Mouse (Mus musculus) neutrophil, adult 65 days (primary cell): ENCODE measurements around the gene Gm10563. TPM values are rescaled to one million over a fixed set of nuclear protein-coding genes. Genes with fewer than 3 reads are reported as not detected.

Experiments
- total RNA-seq: library from RNA; stranded (reverse); gene quantifications from 2 replicates; pipeline ENCODE4 v1.2.4, GENCODE M21; 2023

Gm10563 gene
- not detected in 2 replicates for total RNA-seq

GRCm38 (mm10) chr4:155645308-155645707, at the start of gene Gm10563:
Gene Gm10563, minus strand, starts transcription at chr4:155645408.

GRCm38 (mm10) chr4:155694111-155694481, 48.9 kb upstream of the Gm10563 start, which contains the start of gene Fndc10:
Gene Fndc10, plus strand, starts transcription at chr4:155694342.

GRCm38 (mm10) chr4:155668689-155669597, 23.7 kb upstream of the Gm10563 start, which contains the start of gene Mib2:
Gene Mib2, minus strand, starts transcription at chr4:155669198.

GRCm38 (mm10) chr4:155653086-155653450, 7.9 kb upstream of the Gm10563 start, which contains the start of gene Mmp23:
Gene Mmp23, minus strand, starts transcription at chr4:155653384.

DNA sequence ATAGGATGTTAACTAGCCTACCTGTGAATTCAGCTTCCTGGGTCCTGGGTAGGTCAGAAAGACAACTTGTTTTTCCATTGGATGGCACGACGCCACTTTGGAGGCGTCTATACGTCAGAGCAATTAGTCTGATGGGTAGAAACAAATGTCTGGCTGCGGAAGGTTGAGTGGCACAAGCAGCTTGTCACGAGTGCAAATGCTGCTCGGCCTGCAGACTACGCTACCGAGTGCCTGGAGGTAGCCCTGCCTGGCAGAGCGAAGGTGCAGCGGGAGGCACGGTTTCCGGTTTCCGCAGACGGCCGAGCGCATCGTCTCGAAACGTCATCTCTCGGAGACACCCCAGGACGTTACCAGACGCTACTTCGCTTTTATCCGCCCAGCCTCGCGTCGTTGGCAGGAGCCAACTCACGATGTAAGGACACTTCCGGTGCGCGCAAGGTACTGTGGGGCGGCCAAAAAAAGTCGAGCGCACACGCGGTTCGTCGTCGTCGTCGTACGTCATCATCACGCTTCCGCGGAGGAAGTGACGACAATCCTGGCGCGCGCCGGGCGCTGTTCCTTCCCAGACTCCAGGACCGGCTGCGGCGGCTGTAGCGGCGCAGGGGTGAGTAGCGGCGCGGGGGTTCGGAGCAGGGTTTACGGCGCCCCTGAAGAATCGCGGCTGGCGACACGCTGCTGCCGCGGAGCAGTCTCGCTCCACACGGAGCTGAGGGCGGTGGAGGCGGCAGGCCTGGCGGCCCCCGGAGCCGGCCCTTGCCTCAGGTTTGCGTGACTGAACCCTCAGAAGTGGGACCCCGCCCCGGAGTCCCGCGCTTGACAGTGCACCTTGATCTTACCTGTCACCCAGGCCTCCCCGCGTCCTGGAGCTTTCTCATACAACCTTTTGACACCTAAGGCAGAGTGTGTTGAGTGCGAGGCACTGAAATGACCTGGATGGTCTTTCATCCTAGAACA, 20.6 kb downstream of the Gm10563 start, which contains the start of gene Cdk11b:
TSS of gene Cdk11b (plus strand) at position 517 of the 954 bp plus-strand sequence.

GRCm38 (mm10) chr4:155601091-155601996, 43.9 kb downstream of the Gm10563 start, which contains the start of gene Slc35e2:
Gene Slc35e2, plus strand, starts transcription at chr4:155601416.

Other genes with a start within 250 kb of the Gm10563 start
- not detected in 2 replicates for gene Gabrd, start 247.3 kb downstream of the Gm10563 start, total RNA-seq
- 0.48 and 0.63 TPM in 2 replicates for gene Cfap74, start 236.2 kb downstream of the Gm10563 start, total RNA-seq
- gene Tmem52, start 176.3 kb downstream of the Gm10563 start, total RNA-seq: not detected in 2 replicates
- gene Gnb1, start 154.0 kb downstream of the Gm10563 start, total RNA-seq: 221 and 270 TPM in 2 replicates
- gene Nadk, start 83.0 kb downstream of the Gm10563 start, total RNA-seq: 364 and 368 TPM in 2 replicates
- gene Slc35e2, start 44.0 kb downstream of the Gm10563 start, total RNA-seq: 13.1 and 16.4 TPM in 2 replicates
- 181 and 295 TPM in 2 replicates for gene Cdk11b, start 20.6 kb downstream of the Gm10563 start, total RNA-seq
- 0.34 and 1.3 TPM in 2 replicates for gene Mmp23, start 8.0 kb upstream of the Gm10563 start, total RNA-seq
- 30.7 and 38.4 TPM in 2 replicates for gene Mib2, start 23.8 kb upstream of the Gm10563 start, total RNA-seq
- 0.22 and 0.54 TPM in 2 replicates for gene Fndc10, start 48.9 kb upstream of the Gm10563 start, total RNA-seq
- gene Ssu72, start 59.4 kb upstream of the Gm10563 start, total RNA-seq: 82.1 and 98.7 TPM in 2 replicates
- gene Tmem240, start 89.4 kb upstream of the Gm10563 start, total RNA-seq: 0.23 and 0.41 TPM in 2 replicates
- gene Atad3a, start 115.7 kb upstream of the Gm10563 start, total RNA-seq: 7.3 and 11.4 TPM in 2 replicates
- not detected in 2 replicates for gene Vwa1, start 129.3 kb upstream of the Gm10563 start, total RNA-seq
- gene Tmem88b, start 140.5 kb upstream of the Gm10563 start, total RNA-seq: not detected in 2 replicates
- not detected in 2 replicates for gene Ankrd65, start 145.0 kb upstream of the Gm10563 start, total RNA-seq
- 45.0 and 61.8 TPM in 2 replicates for gene Mrpl20, start 157.5 kb upstream of the Gm10563 start, total RNA-seq
- gene Ccnl2, start 167.1 kb upstream of the Gm10563 start, total RNA-seq: 162 and 225 TPM in 2 replicates
- 98.0 and 129 TPM in 2 replicates for gene Aurkaip1, start 185.9 kb upstream of the Gm10563 start, total RNA-seq
- 0.23 and 1.3 TPM in 2 replicates for gene Mxra8, start 194.3 kb upstream of the Gm10563 start, total RNA-seq
- 49.9 and 68.5 TPM in 2 replicates for gene Dvl1, start 202.0 kb upstream of the Gm10563 start, total RNA-seq
- 2.3 and 2.6 TPM in 2 replicates for gene Tas1r3, start 218.0 kb upstream of the Gm10563 start, total RNA-seq
- 20.5 and 22.6 TPM in 2 replicates for gene Cptp, start 224.0 kb upstream of the Gm10563 start, total RNA-seq
- gene Ints11, start 224.1 kb upstream of the Gm10563 start, total RNA-seq: 31.9 and 42.4 TPM in 2 replicates
- gene Pusl1, start 246.4 kb upstream of the Gm10563 start, total RNA-seq: 10.6 and 10.8 TPM in 2 replicates
- 55.0 and 80.6 TPM in 2 replicates for gene Acap3, start 246.4 kb upstream of the Gm10563 start, total RNA-seq